Mouse (Mus musculus) induced T-regulatory cell, adult 2 months (primary cell): ENCODE data around the gene Asphd1.

Source experiments
- DNase-seq: peaks from one replicate; pipeline ENCODE4 v3.0.0-alpha.2; 2012; ENCODE audit warnings: low read depth

Gene Asphd1

GRCm38 (mm10) chr7:126896912-126897311 lies 52.5 kb downstream of the Asphd1 start:
- DNase-seq, result no peak
